Mouse (Mus musculus) adrenal gland, adult 8-10 months (tissue): Measurements from ENCODE around the gene Mdc1. TPM values are rescaled to one million over a fixed set of nuclear protein-coding genes. Genes with fewer than 3 reads are reported as not detected.
"Not testable (repeated sequence)": the region's sequence is repeated elsewhere in the genome, so short reads cannot be mapped to it uniquely, and the experiment has no call there.

Experiments
- DNase-seq: peaks from one replicate; pipeline ENCODE4 v3.0.0; 2022
- total RNA-seq, 4 experiments: library from RNA; stranded (reverse); gene quantifications; 2 replicates each; pipeline ENCODE4 v1.2.4; 2022

The Mdc1 gene
- total RNA-seq, 4 experiments from 2014 or later = 20.9 to 28.2 (median 24.1) TPM

GRCm38 (mm10) chr17:35822964-35823937, 18.1 kb upstream of the Mdc1 start, which contains the start of gene Flot1:
TSS of gene Flot1 (plus strand) at chr17:35823230.
- peak; percentile 87 for DNase-seq

- DNase-seq = no peak
Measured at GRCm38 (mm10) chr17:35824402-35824801, 16.9 kb upstream of the Mdc1 start.

DNA sequence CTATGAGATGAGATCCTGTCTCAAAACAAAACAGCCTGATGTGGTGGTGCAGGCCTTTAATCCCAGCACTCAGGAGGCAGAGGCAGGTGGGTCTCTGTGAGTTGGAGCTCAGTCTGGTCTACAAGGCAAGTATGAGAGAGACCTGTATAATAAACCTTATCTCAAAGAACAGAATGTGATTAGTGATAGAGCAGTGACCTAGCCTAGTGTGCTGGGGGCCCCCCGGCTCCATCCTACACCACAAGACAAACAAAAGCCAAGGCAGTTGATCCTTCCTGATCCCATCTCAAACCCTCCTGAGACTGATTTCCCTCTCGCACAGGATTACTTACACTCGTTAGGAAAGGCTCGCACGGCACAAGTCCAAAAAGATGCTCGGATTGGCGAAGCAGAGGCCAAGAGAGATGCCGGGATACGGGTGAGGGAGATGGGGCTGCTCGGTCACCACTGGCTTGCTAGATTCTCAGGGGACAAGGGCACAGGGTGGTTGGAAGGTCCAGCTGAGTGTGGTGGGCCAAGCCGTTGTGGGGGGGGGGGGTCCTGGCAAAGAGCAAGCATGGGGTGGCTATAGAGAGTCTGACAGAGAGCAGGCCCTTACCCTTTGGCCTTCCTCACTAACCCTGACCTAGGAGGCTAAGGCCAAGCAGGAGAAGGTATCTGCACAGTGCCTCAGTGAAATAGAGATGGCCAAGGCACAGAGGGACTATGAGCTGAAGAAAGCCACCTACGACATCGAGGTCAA, 16.0 kb upstream of the Mdc1 start:
- DNase-seq = no peak

DNA sequence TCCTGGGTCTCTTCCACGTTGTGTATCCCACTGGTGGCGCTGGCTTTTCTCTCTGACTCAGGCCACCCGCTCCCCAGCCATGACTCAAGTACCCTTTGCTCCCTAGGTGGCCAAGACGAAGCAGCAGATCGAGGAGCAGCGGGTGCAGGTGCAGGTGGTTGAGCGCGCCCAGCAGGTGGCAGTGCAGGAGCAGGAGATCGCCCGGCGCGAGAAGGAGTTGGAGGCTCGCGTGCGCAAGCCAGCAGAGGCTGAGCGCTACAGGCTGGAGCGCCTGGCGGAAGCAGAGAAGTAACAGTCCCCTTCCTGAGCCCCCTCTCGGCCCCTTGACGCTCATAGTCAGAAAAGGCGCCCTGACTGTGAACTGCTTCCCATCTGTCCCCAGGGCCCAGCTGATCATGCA, 11.6 kb upstream of the Mdc1 start:
- peak; percentile 80 for DNase-seq

DNA sequence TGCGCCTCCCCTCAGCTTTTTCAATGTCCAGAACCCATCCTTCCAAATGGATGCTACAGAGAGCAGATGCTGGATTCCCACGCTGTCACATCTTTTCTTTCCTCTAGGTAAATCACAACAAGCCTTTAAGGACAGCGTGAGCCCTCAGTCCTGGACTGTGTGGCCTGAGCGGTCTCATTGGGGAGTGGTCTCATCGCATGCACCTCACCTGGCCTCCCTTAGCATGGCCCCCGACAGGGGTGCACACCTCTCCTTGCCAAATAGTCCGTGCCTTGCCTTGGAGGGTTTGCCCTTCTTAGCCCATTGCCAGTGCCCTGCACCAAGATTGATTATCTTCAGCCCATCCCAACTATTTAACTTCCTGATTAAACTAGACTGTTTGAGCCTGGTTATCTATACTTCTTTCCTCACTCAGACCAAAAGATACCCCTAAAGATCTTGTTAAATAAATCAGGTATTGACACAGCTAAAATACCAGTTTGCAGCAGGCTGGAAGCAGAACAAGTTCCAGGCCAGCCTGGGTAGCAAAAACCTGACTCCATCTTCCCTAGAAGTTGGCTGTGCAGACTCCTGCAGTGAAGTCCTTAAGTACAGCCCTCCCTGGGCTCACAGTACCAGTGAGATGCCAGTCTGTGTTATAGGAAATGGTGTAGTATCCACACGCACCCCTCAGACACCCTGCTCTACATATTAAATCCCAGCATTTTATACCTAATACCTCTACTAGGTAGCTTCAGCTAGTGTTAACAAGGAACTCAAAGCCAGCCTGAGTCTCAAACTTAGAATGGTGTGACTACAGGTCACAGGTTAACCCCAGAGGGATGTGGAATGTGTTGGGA, 8.7 kb upstream of the Mdc1 start:
- DNase-seq = no peak

DNA sequence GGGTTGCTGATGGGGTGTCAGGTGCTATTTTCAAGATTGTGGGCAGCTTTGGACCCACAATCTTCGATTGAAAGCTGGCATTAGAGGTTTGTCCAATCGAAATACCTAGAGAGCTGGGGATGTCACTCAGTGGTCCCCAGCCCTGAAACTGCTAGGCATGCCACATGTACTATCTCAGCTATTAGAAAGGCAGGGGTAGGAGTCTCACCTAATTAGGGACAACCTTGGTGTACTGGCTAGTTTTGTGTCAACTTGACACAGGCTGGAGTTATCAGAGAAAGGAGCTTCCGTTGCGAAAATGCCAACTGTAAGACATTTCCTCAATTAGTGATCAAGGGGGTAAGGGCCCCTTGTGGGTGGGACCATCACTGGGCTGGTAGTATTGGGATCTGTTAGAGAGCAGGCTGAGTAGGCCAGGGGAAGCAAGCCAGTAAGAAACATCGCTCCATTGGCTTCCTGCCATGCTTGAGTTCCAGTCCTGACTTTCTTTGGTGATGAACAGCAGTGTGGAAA, 8.0 kb upstream of the Mdc1 start:
- no peak for DNase-seq

DNA sequence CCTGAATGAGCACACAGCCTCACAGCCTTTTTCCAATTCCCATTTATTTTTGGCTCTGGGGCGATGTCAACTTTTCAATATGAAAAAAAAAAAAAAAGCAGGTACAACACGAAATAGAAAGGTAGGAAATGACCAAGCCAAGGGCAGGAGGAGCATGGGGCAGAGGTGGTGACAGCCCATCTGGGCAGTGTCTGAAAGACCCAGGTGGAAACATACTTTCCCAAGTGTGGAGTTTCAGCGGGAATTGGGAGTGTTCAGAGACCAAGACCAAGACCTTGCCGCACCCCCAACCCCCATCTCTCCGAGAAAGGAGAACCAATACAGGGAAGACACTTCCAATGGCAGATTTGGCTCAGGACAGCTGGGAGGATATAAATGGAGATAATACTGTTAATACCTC, 7.4 kb upstream of the Mdc1 start:
- DNase-seq = no peak

GRCm38 (mm10) chr17:35834696-35835422, 6.5 kb upstream of the Mdc1 start:
- DNase-seq = no peak

- no peak for DNase-seq
Measured at GRCm38 (mm10) chr17:35835424-35836140, 5.7 kb upstream of the Mdc1 start.

GRCm38 (mm10) chr17:35836178-35836965, 4.9 kb upstream of the Mdc1 start:
- no peak for DNase-seq

GRCm38 (mm10) chr17:35836991-35837422, 4.3 kb upstream of the Mdc1 start:
- DNase-seq = peak; percentile 78

DNA sequence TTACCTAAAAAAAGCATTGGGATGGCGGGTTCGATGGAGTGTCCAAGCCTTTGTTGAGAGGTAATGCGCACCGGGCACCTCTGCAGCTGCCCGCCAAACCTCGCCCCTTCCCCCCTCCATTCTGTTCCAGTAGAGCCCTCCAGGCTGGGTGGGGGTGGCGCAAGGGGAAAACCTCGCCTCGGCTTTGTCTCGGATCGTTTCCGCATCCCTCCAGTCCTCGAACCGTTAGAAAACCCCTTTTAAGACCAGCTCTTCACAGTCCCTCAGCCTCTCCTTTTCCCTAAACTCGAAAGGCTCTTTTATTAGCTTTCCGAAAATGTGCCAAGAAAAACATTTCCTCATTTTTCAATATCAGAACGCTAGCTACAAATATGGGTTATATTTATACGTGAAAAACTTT, 3.8 kb upstream of the Mdc1 start:
- DNase-seq = no peak

- DNase-seq = peak; percentile 94
Measured at GRCm38 (mm10) chr17:35838122-35838544, 3.2 kb upstream of the Mdc1 start, which contains the start of gene Tubb5. TSS of gene Tubb5 (minus strand) at chr17:35838306.

DNA sequence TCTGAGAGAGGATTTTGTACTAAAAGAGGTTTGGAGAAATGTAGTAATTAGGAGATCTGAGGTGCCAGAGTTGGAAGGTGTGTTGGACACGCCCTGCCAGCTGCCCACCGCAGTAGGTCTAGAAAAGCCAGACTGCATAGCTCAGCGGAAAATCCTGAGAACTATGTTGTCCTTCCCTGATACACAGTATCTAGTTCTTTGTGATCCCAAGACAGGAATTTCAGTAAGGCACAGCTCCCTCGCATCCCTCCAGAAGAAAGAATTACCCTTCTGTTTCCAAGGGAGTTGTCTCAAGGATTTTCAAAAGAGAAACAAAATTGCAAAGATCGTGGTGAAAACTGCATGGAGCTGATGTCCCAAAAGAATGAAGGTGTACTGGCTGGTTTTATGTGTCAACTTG, 2.7 kb upstream of the Mdc1 start:
- no peak for DNase-seq

DNA sequence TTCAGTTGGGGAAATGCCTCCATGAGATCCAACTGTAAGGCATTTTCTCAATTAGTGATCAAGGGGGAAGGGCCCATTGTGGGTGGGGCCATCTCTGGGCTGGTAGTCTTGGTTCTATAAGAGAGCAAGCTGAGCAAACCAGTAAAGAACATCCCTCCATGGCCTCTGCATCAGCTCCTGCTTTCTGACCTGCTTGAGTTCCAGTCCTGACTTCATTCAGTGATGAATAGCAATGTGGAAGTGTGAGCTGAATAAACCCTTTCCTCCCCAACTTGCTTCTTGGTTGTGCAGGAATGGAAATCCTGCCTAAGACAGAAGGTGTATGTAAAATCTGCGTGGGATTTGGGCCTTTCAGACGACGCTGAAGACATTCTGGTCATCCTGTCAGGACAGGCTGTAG, 2.3 kb upstream of the Mdc1 start:
- not testable (repeated sequence) for DNase-seq

GRCm38 (mm10) chr17:35840561-35840960, 754 bp upstream of the Mdc1 start:
- DNase-seq = no peak

DNA sequence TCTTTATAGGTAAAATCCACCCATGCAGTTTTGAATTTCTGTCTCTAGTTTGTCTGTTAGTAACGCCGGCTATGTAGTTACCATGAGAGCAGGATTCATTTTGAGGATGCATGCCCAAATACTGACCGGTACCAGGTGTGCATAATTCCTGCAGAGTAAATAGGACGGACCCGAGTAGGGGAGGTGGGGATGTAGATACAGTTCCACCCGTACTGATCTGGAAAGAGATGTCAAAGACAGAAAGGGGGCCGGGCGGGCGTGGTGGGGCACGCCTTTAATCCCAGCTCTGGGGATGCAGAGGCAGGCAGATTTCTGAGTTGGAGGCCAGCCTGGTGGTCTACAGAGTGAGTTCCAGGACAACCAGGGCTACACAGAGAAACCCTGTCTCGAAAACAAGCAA, 691 bp downstream of the Mdc1 start:
- no peak for DNase-seq

- no peak for DNase-seq
Measured at GRCm38 (mm10) chr17:35843514-35843913, 2.2 kb downstream of the Mdc1 start.

DNA sequence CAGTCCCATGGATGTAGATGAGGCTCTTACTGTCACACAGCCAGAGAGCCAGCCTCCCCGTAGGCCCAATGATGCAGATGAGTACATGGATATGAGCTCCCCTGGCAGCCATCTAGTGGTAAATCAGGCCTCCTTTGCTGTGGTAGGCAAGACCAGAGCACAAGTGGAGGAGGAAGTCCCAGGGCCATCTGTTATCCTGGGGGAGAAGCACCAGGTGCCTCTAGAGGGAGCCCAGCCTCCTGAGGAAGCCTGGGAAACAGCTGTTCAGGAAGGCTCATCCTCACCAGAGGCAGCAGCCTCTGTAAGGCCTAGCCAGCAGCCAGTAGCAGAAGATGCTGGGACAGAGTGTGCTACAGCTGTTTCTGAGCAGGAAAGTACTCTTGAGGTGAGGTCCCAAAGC, 6.8 kb downstream of the Mdc1 start:
- no peak for DNase-seq

- DNase-seq = no peak
Measured at GRCm38 (mm10) chr17:35850974-35851373, 9.7 kb downstream of the Mdc1 start.
